Mouse (Mus musculus) spleen, adult 2 months (tissue): ENCODE measurements around the gene Zfp385b. TPM values are rescaled to one million over a fixed set of nuclear protein-coding genes. Genes with fewer than 3 reads are reported as not detected.

ENCODE experiments used
- DNase-seq, 2 experiments: peaks; one replicate each; pipeline versions ENCODE4 v3.0.0 to v3.0.0-alpha.2; 2012 to 2021; ENCODE audit warnings: low spot score in 2 of 2, low read depth in 1 of 2
- H3K27ac ChIP-seq: fragments of 200-500 bp; 2 replicates; pipeline ENCODE4 v1.5.1; 2012; ENCODE audit warnings: low read length, inconsistent platforms; ENCODE audit not compliant: insufficient read depth
- H3K27me3 ChIP-seq: fragments of 200-500 bp; 2 replicates; pipeline ENCODE4 v1.6.1; 2012; ENCODE audit warnings: mild to moderate bottlenecking, moderate library complexity, low read length, inconsistent platforms; ENCODE audit not compliant: control insufficient read depth, insufficient read depth
- H3K36me3 ChIP-seq: fragments of 200-500 bp; 2 replicates; pipeline ENCODE4 v1.6.1; 2012; ENCODE audit warnings: mild to moderate bottlenecking, low read length, inconsistent platforms; ENCODE audit not compliant: control insufficient read depth, insufficient read depth
- H3K4me1 ChIP-seq: fragments of 200-500 bp; 2 replicates; pipeline ENCODE4 v1.6.1; 2011; ENCODE audit warnings: inconsistent platforms; ENCODE audit not compliant: control insufficient read depth, insufficient read depth, insufficient read length
- H3K4me3 ChIP-seq: fragments of 200-500 bp; 2 replicates; pipeline ENCODE4 v1.5.1; 2011; ENCODE audit warnings: mild to moderate bottlenecking, inconsistent platforms; ENCODE audit not compliant: insufficient read depth, insufficient read length; ENCODE audit errors: extremely low read depth
- CTCF ChIP-seq: fragments of 200-500 bp; IDR thresholded peaks from 2 replicates; pipeline ENCODE4 v1.5.1; 2011; ENCODE audit warnings: mild to moderate bottlenecking, inconsistent platforms; ENCODE audit not compliant: insufficient read depth, insufficient read length, insufficient replicate concordance; ENCODE audit errors: extremely low read depth
- POLR2A ChIP-seq: fragments of 200-500 bp; IDR thresholded peaks from 2 replicates; pipeline ENCODE4 v1.6.1; 2011; ENCODE audit warnings: low read depth, low read length, inconsistent platforms
- WGBS: fragments of 180-500 bp; shearing (Covaris S2); methylation state at CpG from one replicate; pipeline ENCODE4 v1.1.7; 2018; 5-methylcytosine and 5-hydroxymethylcytosine counted together
- polyA plus RNA-seq: library from polyadenylated mRNA; depleted of rRNA; stranded (reverse); fragments of >200 nt; gene quantifications from 2 replicates; pipeline ENCODE4 v1.2.3, GENCODE M21; 2012

Gene Zfp385b
- polyA plus RNA-seq, 1 experiment, result not detected

- WGBS, result 73% methylated on average over 4 of the region's 4 CpGs
- TF ChIP-seq POLR2A (no peak), CTCF (no peak)
- H3K4me1 ChIP-seq, result no peaks in the 10 kb centered on the region
- H3K27me3 ChIP-seq, result no peaks in the 10 kb centered on the region
- H3K4me3 ChIP-seq, result no peak overlapping the region
- H3K27ac ChIP-seq, result no peak overlapping the region
- no peaks in the 10 kb centered on the region for H3K36me3 ChIP-seq
- no peak for DNase-seq
Observed at GRCm38 (mm10) chr2:77742359-77742758, 77.1 kb downstream of the Zfp385b start.

- H3K4me3 ChIP-seq, result no peak overlapping the region
- no peak for DNase-seq
- no peaks in the 10 kb centered on the region for H3K36me3 ChIP-seq
- no peak for TF ChIP-seq CTCF
- no peaks in the 10 kb centered on the region for H3K27me3 ChIP-seq
- no peak overlapping the region for H3K27ac ChIP-seq
- 55% methylated on average over 2 of the region's 2 CpGs for WGBS
- H3K4me1 ChIP-seq, result no peaks in the 10 kb centered on the region
Observed at GRCm38 (mm10) chr2:77730196-77730595, 89.2 kb downstream of the Zfp385b start.

GRCm38 (mm10) chr2:77726798-77727197 lies 92.6 kb downstream of the Zfp385b start:
- 77% methylated on average over 7 of the region's 7 CpGs for WGBS
- no peak overlapping the region for H3K27ac ChIP-seq
- TF ChIP-seq POLR2A (no peak), CTCF (no peak)
- H3K27me3 ChIP-seq, result no peaks in the 10 kb centered on the region
- no peaks in the 10 kb centered on the region for H3K4me1 ChIP-seq
- no peak overlapping the region for H3K4me3 ChIP-seq
- no peaks in the 10 kb centered on the region for H3K36me3 ChIP-seq
- DNase-seq, result no peak

GRCm38 (mm10) chr2:77720806-77721205 lies 98.6 kb downstream of the Zfp385b start:
- TF ChIP-seq CTCF, result no peak
- TF ChIP-seq POLR2A, result no peak
- no peaks in the 10 kb centered on the region for H3K27me3 ChIP-seq
- no peaks in the 10 kb centered on the region for H3K36me3 ChIP-seq
- H3K4me3 ChIP-seq, result no peak overlapping the region
- WGBS, result 87% methylated on average over 4 of the region's 4 CpGs
- H3K4me1 ChIP-seq, result no peaks in the 10 kb centered on the region
- no peak overlapping the region for H3K27ac ChIP-seq
- no peak for DNase-seq

- no peaks in the 10 kb centered on the region for H3K27me3 ChIP-seq
- H3K36me3 ChIP-seq, result no peaks in the 10 kb centered on the region
- H3K4me1 ChIP-seq, result no peaks in the 10 kb centered on the region
- 16% methylated on average over 3 of the region's 3 CpGs for WGBS
- DNase-seq, result no peak
- H3K4me3 ChIP-seq, result no peak overlapping the region
- no peak overlapping the region for H3K27ac ChIP-seq
- TF ChIP-seq POLR2A (no peak), CTCF (no peak)
Observed at GRCm38 (mm10) chr2:77716367-77716766, 103.1 kb downstream of the Zfp385b start.

- Histone ChIP-seq H3K27ac (no peak overlapping the region), H3K27me3 (no peaks in the 10 kb centered on the region), H3K4me1 (no peaks in the 10 kb centered on the region), H3K4me3 (no peak overlapping the region), H3K36me3 (no peaks in the 10 kb centered on the region)
- WGBS, result 64% methylated on average over 5 of the region's 5 CpGs
- TF ChIP-seq CTCF, result no peak
- no peak for TF ChIP-seq POLR2A
- DNase-seq, result no peak
Observed at GRCm38 (mm10) chr2:77713886-77714285, 105.6 kb downstream of the Zfp385b start.

- TF ChIP-seq POLR2A, result no peak
- TF ChIP-seq CTCF, result no peak
Observed at GRCm38 (mm10) chr2:77711751-77712150, 107.7 kb downstream of the Zfp385b start.

More at GRCm38 (mm10) chr2:77711751-77712150, 107.7 kb downstream of the Zfp385b start:
- Histone ChIP-seq H3K36me3 (no peaks in the 10 kb centered on the region), H3K4me1 (no peaks in the 10 kb centered on the region), H3K27me3 (no peaks in the 10 kb centered on the region), H3K4me3 (no peak overlapping the region), H3K27ac (no peak overlapping the region)
- no peak for DNase-seq
- WGBS, result 55% methylated on average over 1 of the region's 1 CpGs
